In genomic region chr9:59537651-59538050, GRCm38 (mm10) we compare ENCODE assay signal across 12 mouse cellular contexts. TPM values are rescaled to one million over a fixed set of nuclear protein-coding genes. Genes with fewer than 3 reads are reported as not detected.
A peak's percentile ranks its signal among the peaks of the same experiment; 100 is the strongest.
DNase-seq lines count a peak whose midpoint lies in the region; ATAC-seq and TF ChIP-seq lines count a peak whose summit lies in the region.
"Had no signal": no experiment of that assay in that cellular context is flagged by ENCODE, and none has a peak within 500 bp of the region (broad histone marks: within the 10 kb centered on the region; RNA-seq: fewer than 3 reads in every experiment).

No protein-coding gene starts in this region.

- no peak for TF ChIP-seq POLR2A in cortical plate, adult 2 months (IDR thresholded peaks at IDR 0.05; ENCODE audit: extremely low read depth, insufficient read depth, low read length)

- H3K9me3 ChIP-seq in forebrain, embryonic 16.5 days (ENCODE audit: control insufficient read depth, low read length), result no peaks in the 10 kb centered on the region
- no peaks in the 10 kb centered on the region for H3K9me3 ChIP-seq in hindbrain, embryonic 11.5 days (ENCODE audit: control insufficient read depth, low read length)
- H3K9me3 ChIP-seq: G1E; heart, embryonic 15.5 days; kidney, embryonic 15.5 days had no signal

- H3K27ac ChIP-seq in cortical plate, adult 2 months (ENCODE audit: insufficient read depth, low read length), result no peak overlapping the region; the same call in 1 of the 2 replicates
- H3K27ac ChIP-seq in macrophage, result peak overlapping the region; percentile 99
- no peak overlapping the region for H3K27ac ChIP-seq in forebrain, embryonic 16.5 days (ENCODE audit: low read length)
- H3K27ac ChIP-seq in hindbrain, embryonic 11.5 days (ENCODE audit: low read depth, low read length), result no peak overlapping the region
- H3K27ac ChIP-seq: heart, embryonic 15.5 days; kidney, embryonic 15.5 days had no signal

- no peaks in the 10 kb centered on the region for H3K27me3 ChIP-seq in forebrain, embryonic 16.5 days (replicated peaks; ENCODE audit: control insufficient read depth, insufficient read depth, low read length)
- H3K27me3 ChIP-seq in hindbrain, embryonic 11.5 days (ENCODE audit: control insufficient read depth, insufficient read depth, low read length), result no peaks in the 10 kb centered on the region
- H3K27me3 ChIP-seq: heart, embryonic 15.5 days; kidney, embryonic 15.5 days had no signal

- no peak overlapping the region for H3K9ac ChIP-seq in forebrain, embryonic 16.5 days (replicated peaks; ENCODE audit: low read depth, low read length)
- H3K9ac ChIP-seq in hindbrain, embryonic 11.5 days (ENCODE audit: low read depth, low read length), result no peak overlapping the region
- H3K9ac ChIP-seq: heart, embryonic 15.5 days; kidney, embryonic 15.5 days had no signal

- H3K79me2 ChIP-seq in macrophage (ENCODE audit: inconsistent target), result peaks cover 35% of the 10 kb centered on the region

- peak; percentile 37 for DNase-seq in layer of hippocampus, adult 11-12 months (ENCODE audit: low spot score)
- DNase-seq in layer of hippocampus, adult 8-10 months (ENCODE audit: low spot score in 2 of 2), result no peak
- DNase-seq in adipocyte (ENCODE audit: low spot score), result peak; percentile 73
- DNase-seq in hindbrain, embryonic 11.5 days (ENCODE audit: low spot score), result no peak
- DNase-seq: right cerebral cortex, postnatal 4 days had no signal

- ATAC-seq in forebrain, embryonic 16.5 days, result no peak
- no peak for ATAC-seq in hindbrain, embryonic 11.5 days (ENCODE audit: low FRiP score)

- H3K36me3 ChIP-seq in macrophage (ENCODE audit: inconsistent target), result no peaks in the 10 kb centered on the region
- H3K36me3 ChIP-seq in forebrain, embryonic 16.5 days (ENCODE audit: control insufficient read depth, insufficient read depth), result no peaks in the 10 kb centered on the region
- H3K36me3 ChIP-seq in hindbrain, embryonic 11.5 days (ENCODE audit: control insufficient read depth, insufficient read depth, low read length), result no peaks in the 10 kb centered on the region
- H3K36me3 ChIP-seq: G1E; heart, embryonic 15.5 days; kidney, embryonic 15.5 days had no signal

- H3K4me1 ChIP-seq in cortical plate, adult 2 months (ENCODE audit: control insufficient read depth, insufficient read depth, low read length), result peaks cover 4% of the 10 kb centered on the region
- H3K4me1 ChIP-seq in forebrain, embryonic 16.5 days (replicated peaks; ENCODE audit: control insufficient read depth, insufficient read depth, low read length), result peaks cover 15% of the 10 kb centered on the region
- peaks cover 6% of the 10 kb centered on the region for H3K4me1 ChIP-seq in hindbrain, embryonic 11.5 days (replicated peaks; ENCODE audit: control insufficient read depth, insufficient read depth, low read length)

- peak; percentile 9; the same call in 1 of the 2 replicates for TF ChIP-seq CTCF in cortical plate, adult 2 months (IDR thresholded peaks at IDR 0.05; ENCODE audit: extremely low read depth, insufficient read depth, low read length)

- 17% methylated on average over 3 of the region's 3 CpGs for WGBS in macrophage (ENCODE audit: missing documents)
- whole genome bisulfite sequencing in forebrain, embryonic 16.5 days, result 95% methylated on average over 3 of the region's 3 CpGs
- 81% methylated on average over 3 of the region's 3 CpGs for WGBS in hindbrain, embryonic 11.5 days

- no peak overlapping the region for H3K4me3 ChIP-seq in cortical plate, adult 2 months (ENCODE audit: insufficient read depth, low read length)
- no peak overlapping the region for H3K4me3 ChIP-seq in macrophage (ENCODE audit: inconsistent target)
- H3K4me3 ChIP-seq in forebrain, embryonic 16.5 days (replicated peaks; ENCODE audit: low read length), result no peak overlapping the region
- no peak overlapping the region for H3K4me3 ChIP-seq in hindbrain, embryonic 11.5 days (ENCODE audit: low read depth, low read length)
- H3K4me3 ChIP-seq: heart, embryonic 15.5 days; kidney, embryonic 15.5 days had no signal

- H3K4me2 ChIP-seq in forebrain, embryonic 16.5 days (ENCODE audit: low read length), result no peak overlapping the region
- no peak overlapping the region for H3K4me2 ChIP-seq in hindbrain, embryonic 11.5 days (replicated peaks; ENCODE audit: low read depth, low read length)
- H3K4me2 ChIP-seq: heart, embryonic 15.5 days; kidney, embryonic 15.5 days had no signal

RNA-seq across cellular contexts. Expression of gene Hexa, which starts 1.7 kb away (rescaled TPM):
- total RNA-seq in layer of hippocampus, adult 8-10 months (2022), result 100 to 1,000 TPM in 2 of 4 experiments, 10 to 100 TPM in 2; 49.0 to 144 (median 85.2) TPM
- polyA plus RNA-seq in cortical plate, adult 2 months (2012; rRNA removed), result 56.1 and 59.4 TPM in 2 replicates
- 100 to 1,000 TPM in 19 of 26 experiments, 10 to 100 TPM in 7; 71.9 to 287 (median 128) TPM for total RNA-seq in macrophage (2018; cell fraction: chromatin; rRNA removed)
- 1,000 to 10,000 TPM in 13 of 26 experiments, 100 to 1,000 TPM in 13; 647 to 1,881 (median 1,128) TPM for total RNA-seq in macrophage (2018; cell fraction: cytosol; rRNA removed)
- total RNA-seq in macrophage (2018; cell fraction: nucleus; rRNA removed), result 1,000 to 10,000 TPM in 2 of 26 experiments, 100 to 1,000 TPM in 24; 203 to 1,284 (median 683) TPM
- polyA plus RNA-seq in macrophage (2018), result 1,167 to 1,761 TPM (median 1,697 TPM) in 3 replicates
- 51.3 and 55.7 TPM in 2 replicates for polyA plus RNA-seq in forebrain, embryonic 16.5 days (2015; fragmentation: Nextera tagmentation; extraction: Ambion mirVana)
- polyA plus RNA-seq in hindbrain, embryonic 11.5 days (2014; fragmentation: Nextera tagmentation; extraction: Ambion mirVana), result 51.2 and 54.9 TPM in 2 replicates

RNA-seq across cellular contexts. Expression of gene Tmem202, which starts 2.0 kb away (rescaled TPM):
- total RNA-seq in layer of hippocampus, adult 8-10 months (2022), result 1 to 10 TPM; 1.8 to 3.3 (median 2.9) TPM
- polyA plus RNA-seq in cortical plate, adult 2 months (2012; rRNA removed), result 2.8 TPM in 2 replicates
- 1 to 10 TPM in 23 of 26 experiments, under 1 TPM in 2, not detected in 1; 0.57 to 9.3 (median 3.9) TPM for total RNA-seq in macrophage (2018; cell fraction: chromatin; rRNA removed)
- 1 to 10 TPM; 2.9 to 6.7 (median 4.3) TPM for total RNA-seq in macrophage (2018; cell fraction: cytosol; rRNA removed)
- total RNA-seq in macrophage (2018; cell fraction: nucleus; rRNA removed), result 1 to 10 TPM; 1.4 to 8.6 (median 3.1) TPM
- polyA plus RNA-seq in macrophage (2018), result 4.2 to 5.7 TPM (median 5.0 TPM) in 3 replicates
- polyA plus RNA-seq in forebrain, embryonic 16.5 days (2015; fragmentation: Nextera tagmentation; extraction: Ambion mirVana), result 0.45 and 0.58 TPM in 2 replicates
- polyA plus RNA-seq in hindbrain, embryonic 11.5 days (2014; fragmentation: Nextera tagmentation; extraction: Ambion mirVana), result 0.14 and 0.15 TPM in 2 replicates
- total RNA-seq: G1E had no signal
- polyA plus RNA-seq: G1E; kidney, embryonic 15.5 days had no signal

RNA-seq across cellular contexts. Expression of gene Celf6, which starts 40.1 kb away (rescaled TPM):
- total RNA-seq in layer of hippocampus, adult 8-10 months (2022), result 10 to 100 TPM; 27.3 to 34.8 (median 31.1) TPM
- polyA plus RNA-seq in cortical plate, adult 2 months (2012; rRNA removed), result 11.7 and 14.3 TPM in 2 replicates
- total RNA-seq in macrophage (2018; cell fraction: chromatin; rRNA removed), result under 1 TPM in 1 of 26 experiments, not detected in 25; 0.44 TPM
- total RNA-seq in macrophage (2018; cell fraction: cytosol; rRNA removed), result under 1 TPM in 1 of 26 experiments, not detected in 25; under 0.01 TPM
- total RNA-seq in macrophage (2018; cell fraction: nucleus; rRNA removed), result under 1 TPM in 1 of 26 experiments, not detected in 25; 0.27 TPM
- not detected in 3 replicates for polyA plus RNA-seq in macrophage (2018)
- polyA plus RNA-seq in forebrain, embryonic 16.5 days (2015; fragmentation: Nextera tagmentation; extraction: Ambion mirVana), result 29.5 and 42.0 TPM in 2 replicates
- 10.7 and 12.1 TPM in 2 replicates for polyA plus RNA-seq in hindbrain, embryonic 11.5 days (2014; fragmentation: Nextera tagmentation; extraction: Ambion mirVana)
- total RNA-seq: G1E had no signal
- polyA plus RNA-seq: G1E; limb, embryonic 11.5 days had no signal

RNA-seq across cellular contexts. Expression of gene Arih1, which starts 51.2 kb away (rescaled TPM):
- total RNA-seq in layer of hippocampus, adult 8-10 months (2022), result 100 to 1,000 TPM in 3 of 4 experiments, 10 to 100 TPM in 1; 93.4 to 113 (median 105) TPM
- polyA plus RNA-seq in cortical plate, adult 2 months (2012; rRNA removed), result 48.8 and 49.5 TPM in 2 replicates
- 100 to 1,000 TPM; 206 to 360 (median 241) TPM for total RNA-seq in macrophage (2018; cell fraction: chromatin; rRNA removed)
- 10 to 100 TPM; 48.6 to 65.6 (median 56.2) TPM for total RNA-seq in macrophage (2018; cell fraction: cytosol; rRNA removed)
- 100 to 1,000 TPM in 20 of 26 experiments, 10 to 100 TPM in 6; 84.9 to 214 (median 123) TPM for total RNA-seq in macrophage (2018; cell fraction: nucleus; rRNA removed)
- 36.6 to 40.2 TPM (median 36.8 TPM) in 3 replicates for polyA plus RNA-seq in macrophage (2018)
- 15.6 and 21.2 TPM in 2 replicates for polyA plus RNA-seq in forebrain, embryonic 16.5 days (2015; fragmentation: Nextera tagmentation; extraction: Ambion mirVana)
- 20.8 and 21.6 TPM in 2 replicates for polyA plus RNA-seq in hindbrain, embryonic 11.5 days (2014; fragmentation: Nextera tagmentation; extraction: Ambion mirVana)

Comparison
In these comparisons a context has a peak if more than half of its experiments do, and no peak if none do; other contexts are left out.
1. DNase-seq: peak in layer of hippocampus, adult 11-12 months (single experiment) and adipocyte (single experiment); none in layer of hippocampus, adult 8-10 months (0 of 2) and hindbrain, embryonic 11.5 days (single experiment).
2. RNA of gene Hexa, which starts 1.7 kb away (polyA plus RNA-seq): 1,167 to 1,761 TPM in macrophage; 56.1 to 59.4 TPM in cortical plate, adult 2 months, 51.2 to 54.9 TPM in hindbrain, embryonic 11.5 days and 51.3 to 55.7 TPM in forebrain, embryonic 16.5 days; every median in the first group is over 10 times any median in the second.
3. RNA of gene Celf6, which starts 40.1 kb away (polyA plus RNA-seq): 29.5 to 42.0 TPM in forebrain, embryonic 16.5 days, 10.7 to 12.1 TPM in hindbrain, embryonic 11.5 days and 11.7 to 14.3 TPM in cortical plate, adult 2 months; not detected in macrophage; every median in the first group is over 10 times any median in the second.